Mouse (Mus musculus) activated CD4-positive, CD25-positive, alpha-beta regulatory T cell (primary cell): Measurements from ENCODE around the gene A630073D07Rik. TPM values are rescaled to one million over a fixed set of nuclear protein-coding genes. Genes with fewer than 3 reads are reported as not detected.

ENCODE experiments used
- polyA plus RNA-seq, 2 experiments: library from polyadenylated mRNA; unstranded; fragments of 100-300 nt; shearing (Covaris generic); gene quantifications; one replicate each; pipeline ENCODE4 v1.2.1; 2017

The A630073D07Rik gene
- polyA plus RNA-seq, result not detected

DNA sequence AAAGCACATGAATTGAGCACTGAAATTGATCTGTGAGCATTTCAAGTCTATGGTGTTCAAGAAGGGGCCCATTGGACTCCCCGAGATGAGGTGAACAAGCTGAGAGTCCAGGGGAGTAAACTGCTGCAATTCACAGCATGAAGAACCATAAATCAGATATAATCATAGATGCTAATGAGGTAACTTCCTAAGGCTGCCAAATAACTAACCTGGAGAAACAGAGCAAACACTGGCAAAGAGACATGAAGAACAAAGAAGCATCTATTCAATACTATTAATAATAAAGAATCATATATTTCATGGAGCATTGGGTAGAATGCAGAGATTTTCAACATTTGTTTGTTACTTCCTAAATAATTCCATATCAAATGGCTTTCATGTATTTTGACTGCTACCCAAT is at the start of gene A630073D07Rik:
Gene A630073D07Rik (minus strand): TSS at position 101 of the 400 bp plus-strand sequence.

DNA sequence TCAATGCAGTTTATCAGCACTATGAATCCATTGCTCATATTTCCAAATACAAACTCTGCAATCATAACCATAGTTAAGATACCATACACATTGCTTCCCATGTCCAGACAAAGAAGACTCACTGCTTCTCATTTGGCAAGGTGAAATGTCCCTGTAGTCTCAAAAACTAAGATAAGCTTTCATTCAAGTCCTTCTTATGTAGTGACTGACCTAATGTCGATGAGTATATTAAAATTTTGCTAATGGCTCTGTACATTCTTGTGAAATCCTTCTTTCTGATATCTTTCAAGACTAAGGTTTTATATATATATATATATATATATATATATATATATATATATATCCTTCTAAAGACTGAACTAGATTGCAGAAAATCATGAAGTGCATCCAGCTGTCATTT is 49.6 kb upstream of the A630073D07Rik start, which contains the start of gene Tas2r121:
Gene Tas2r121 (minus strand): TSS at position 101 of the 400 bp plus-strand sequence.

DNA sequence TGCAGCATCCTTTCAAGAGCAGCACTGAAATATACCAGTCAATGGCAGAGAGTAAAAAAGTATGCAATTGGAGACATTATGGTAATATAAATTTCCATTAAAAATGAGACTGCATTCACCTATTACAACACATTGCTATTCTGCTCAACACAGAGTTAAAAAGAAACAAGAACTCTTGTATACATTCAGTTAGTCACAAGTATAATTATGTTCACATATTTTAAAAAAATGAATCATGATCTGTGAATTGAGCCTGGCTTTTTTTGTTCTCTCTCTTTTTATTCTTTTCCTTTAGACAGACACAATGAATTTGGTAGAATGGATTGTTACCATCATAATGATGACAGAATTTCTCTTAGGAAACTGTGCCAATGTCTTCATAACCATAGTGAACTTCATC is 5.3 kb upstream of the A630073D07Rik start, which contains the start of gene Tas2r120:
Gene Tas2r120 (plus strand): TSS at position 301 of the 400 bp plus-strand sequence.

DNA sequence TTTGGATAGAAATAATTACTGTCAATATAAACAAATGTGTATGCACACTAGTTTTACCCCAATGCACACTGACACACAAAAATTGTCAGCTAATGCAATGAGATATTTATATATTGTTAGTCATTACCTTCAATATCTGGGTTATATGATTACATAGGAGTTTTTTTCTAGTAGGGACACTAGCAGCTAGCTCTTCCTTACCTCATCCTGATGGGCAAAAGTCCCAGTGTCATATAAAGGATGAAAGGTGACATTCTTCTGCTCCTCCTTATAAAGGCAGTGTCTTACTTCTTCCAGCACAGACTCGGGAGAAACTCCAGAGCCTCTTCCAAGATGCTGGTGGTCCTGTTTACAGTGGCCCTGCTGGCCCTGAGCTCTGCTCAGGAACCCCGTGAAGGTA is 55.7 kb downstream of the A630073D07Rik start, which contains the start of gene Prp2:
Gene Prp2 (plus strand): TSS at position 301 of the 400 bp plus-strand sequence.

Other genes starting within 250 kb of the A630073D07Rik start
- gene Prh1, start 81.7 kb downstream of the A630073D07Rik start, polyA plus RNA-seq, result not detected
- not detected for gene Prp2, start 55.6 kb downstream of the A630073D07Rik start, polyA plus RNA-seq
- gene Tas2r120, start 5.4 kb upstream of the A630073D07Rik start, polyA plus RNA-seq, result not detected
- gene Tas2r121, start 49.5 kb upstream of the A630073D07Rik start, polyA plus RNA-seq, result not detected
- not detected for gene Tas2r122, start 60.4 kb upstream of the A630073D07Rik start, polyA plus RNA-seq
- not detected for gene Tas2r115, start 86.5 kb upstream of the A630073D07Rik start, polyA plus RNA-seq
- not detected for gene Tas2r124, start 103.2 kb upstream of the A630073D07Rik start, polyA plus RNA-seq
- gene Tas2r102, start 110.6 kb upstream of the A630073D07Rik start, polyA plus RNA-seq, result not detected
- gene Tas2r136, start 126.6 kb upstream of the A630073D07Rik start, polyA plus RNA-seq, result not detected
- gene Tas2r117, start 151.3 kb upstream of the A630073D07Rik start, polyA plus RNA-seq, result not detected
- gene Tas2r123, start 195.6 kb upstream of the A630073D07Rik start, polyA plus RNA-seq, result not detected
- not detected for gene Tas2r116, start 203.9 kb upstream of the A630073D07Rik start, polyA plus RNA-seq
- not detected for gene Tas2r110, start 216.5 kb upstream of the A630073D07Rik start, polyA plus RNA-seq
- gene Tas2r113, start 241.5 kb upstream of the A630073D07Rik start, polyA plus RNA-seq, result not detected